Mouse (Mus musculus): ENCODE data around the gene Ly6g5b. TPM values are rescaled to one million over a fixed set of nuclear protein-coding genes. Genes with fewer than 3 reads are reported as not detected.

Gene Ly6g5b
- polyA plus RNA-seq, 1 experiment from 2014 or later = 0.70 TPM

DNA sequence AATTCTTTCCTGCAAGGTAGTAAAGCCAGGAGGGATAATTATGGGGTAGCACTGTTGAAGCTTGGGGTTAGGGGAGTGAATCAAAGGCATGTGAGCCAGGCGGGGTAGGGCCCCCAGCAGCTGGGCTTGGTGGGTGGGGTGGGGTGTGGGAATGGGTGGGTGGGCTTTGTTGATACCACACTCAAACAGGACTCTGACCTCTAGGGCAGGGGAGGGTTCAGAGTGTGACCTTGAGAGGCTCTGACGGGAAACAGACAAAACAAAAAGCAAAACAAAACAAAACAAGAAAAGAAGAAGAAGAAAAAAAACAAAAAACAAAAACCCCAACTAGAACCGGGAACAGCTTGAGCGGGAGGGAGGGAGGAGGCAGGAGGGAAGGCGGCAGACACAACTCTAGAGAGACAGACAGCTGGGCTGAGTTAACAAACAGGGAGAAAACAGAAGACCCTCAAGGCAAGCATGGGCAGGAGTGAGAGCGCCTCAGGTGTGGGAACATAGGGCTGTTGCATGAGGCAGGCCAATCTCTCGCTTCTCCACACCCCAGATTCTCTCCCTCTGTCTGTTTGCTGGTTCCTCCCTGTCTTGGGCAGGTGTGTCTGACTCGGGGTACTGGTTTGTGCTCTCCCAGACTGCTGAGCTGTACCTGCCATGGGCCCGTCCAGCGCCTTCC is 38.6 kb downstream of the Ly6g5b start, which contains the start of gene Ly6g6e:
Gene Ly6g6e, plus strand, starts transcription at position 396 of the 670 bp plus-strand sequence.
- peak; percentile 47 for ATAC-seq (ENCODE audit: low read depth)
- H3K27me3 ChIP-seq (replicated peaks; ENCODE audit: control insufficient read depth, insufficient read depth, low read length) = no peaks in the 10 kb centered on the region
- peaks cover 3% of the 10 kb centered on the region; the same call in 1 of the 2 replicates for H3K4me1 ChIP-seq (ENCODE audit: control insufficient read depth, insufficient read depth, low read length)
- H3K9me3 ChIP-seq (ENCODE audit: control insufficient read depth, low read length) = no peaks in the 10 kb centered on the region
- 9% methylated on average over 10 of the region's 10 CpGs for WGBS
- H3K4me2 ChIP-seq (ENCODE audit: low read depth, low read length) = peak within 1 kb of the TSS; percentile 43
- peak; percentile 39 for DNase-seq (ENCODE audit: low spot score)
- H3K4me3 ChIP-seq (ENCODE audit: low read depth, low read length) = peak within 1 kb of the TSS; percentile 8; the same call in 1 of the 2 replicates
- no peaks in the 10 kb centered on the region for H3K36me3 ChIP-seq (ENCODE audit: control insufficient read depth, insufficient read depth, low read length)
- peak within 1 kb of the TSS; percentile 31 for H3K9ac ChIP-seq (ENCODE audit: low read depth, low read length)
- H3K27ac ChIP-seq (replicated peaks; ENCODE audit: low read depth, low read length) = no peak within 1 kb of the TSS; the same call in 1 of the 2 replicates

DNA sequence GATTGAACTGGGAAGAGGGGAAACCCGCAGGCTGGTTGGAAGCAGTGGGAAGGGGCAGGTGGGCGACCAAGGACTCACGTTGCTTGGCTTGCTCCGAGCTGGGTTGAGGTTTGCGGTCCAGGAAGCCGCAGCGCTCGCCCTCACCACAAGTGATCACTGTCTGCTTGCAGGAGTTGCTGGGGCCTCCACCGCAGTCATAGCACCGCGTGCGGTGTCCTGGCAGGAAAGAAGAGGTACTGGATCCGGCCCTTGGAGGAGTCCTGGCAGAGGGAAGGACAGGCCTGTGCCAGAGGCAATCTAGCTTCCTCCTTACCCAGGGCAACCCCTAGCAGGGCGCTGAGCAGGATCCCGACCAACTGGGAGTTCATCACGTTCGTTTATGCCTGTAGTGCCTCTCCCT is 41.1 kb downstream of the Ly6g5b start:
- Histone ChIP-seq H3K9me3 (ENCODE audit: control insufficient read depth, low read length) (no peaks in the 10 kb centered on the region), H3K27ac (replicated peaks; ENCODE audit: low read depth, low read length) (no peak overlapping the region), H3K4me2 (ENCODE audit: low read depth, low read length) (no peak overlapping the region), H3K27me3 (replicated peaks; ENCODE audit: control insufficient read depth, insufficient read depth, low read length) (no peaks in the 10 kb centered on the region), H3K4me1 (ENCODE audit: control insufficient read depth, insufficient read depth, low read length) (peaks cover 3% of the 10 kb centered on the region; the same call in 1 of the 2 replicates), H3K36me3 (ENCODE audit: control insufficient read depth, insufficient read depth, low read length) (no peaks in the 10 kb centered on the region), H3K9ac (ENCODE audit: low read depth, low read length) (no peak overlapping the region), H3K4me3 (ENCODE audit: low read depth, low read length) (no peak overlapping the region)
- ATAC-seq (ENCODE audit: low read depth) = 0 out of 2 replicates have a peak, but pooled peaks have one; percentile 14
- 54% methylated on average over 8 of the region's 17 CpGs for WGBS
- no peak for DNase-seq (ENCODE audit: low spot score)

DNA sequence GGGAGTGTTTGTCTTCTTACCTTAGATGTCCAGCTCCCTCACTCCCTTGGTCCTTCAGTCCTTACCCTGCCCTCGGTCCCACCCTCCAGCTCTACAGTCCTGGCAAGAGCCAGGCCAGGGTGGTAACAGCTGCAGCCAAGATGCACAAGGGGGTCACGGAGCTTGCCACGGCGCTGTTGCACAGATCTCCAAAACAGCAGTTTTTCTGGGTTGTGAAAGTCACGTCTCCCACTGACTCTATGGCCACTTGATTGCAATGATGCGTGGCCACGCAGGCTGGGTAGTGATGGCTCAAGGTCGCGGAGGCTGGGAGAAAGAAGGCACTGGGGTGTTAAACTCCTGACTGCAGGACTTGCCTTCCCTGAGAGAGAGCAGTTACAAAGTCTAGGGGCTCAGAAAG is 43.8 kb downstream of the Ly6g5b start:
- no peak overlapping the region for H3K9ac ChIP-seq (ENCODE audit: low read depth, low read length)
- H3K27me3 ChIP-seq (replicated peaks; ENCODE audit: control insufficient read depth, insufficient read depth, low read length) = 0 out of 2 replicates have a peak, but pooled peaks cover 8% of the 10 kb centered on the region
- no peak for DNase-seq (ENCODE audit: low spot score)
- no peaks in the 10 kb centered on the region for H3K4me1 ChIP-seq (ENCODE audit: control insufficient read depth, insufficient read depth, low read length)
- H3K27ac ChIP-seq (replicated peaks; ENCODE audit: low read depth, low read length) = no peak overlapping the region
- 73% methylated on average over 9 of the region's 9 CpGs for WGBS
- no peak overlapping the region for H3K4me3 ChIP-seq (ENCODE audit: low read depth, low read length)
- ATAC-seq (ENCODE audit: low read depth) = no peak
- no peak overlapping the region for H3K4me2 ChIP-seq (ENCODE audit: low read depth, low read length)
- no peaks in the 10 kb centered on the region for H3K36me3 ChIP-seq (ENCODE audit: control insufficient read depth, insufficient read depth, low read length)
- no peaks in the 10 kb centered on the region for H3K9me3 ChIP-seq (ENCODE audit: control insufficient read depth, low read length)

DNA sequence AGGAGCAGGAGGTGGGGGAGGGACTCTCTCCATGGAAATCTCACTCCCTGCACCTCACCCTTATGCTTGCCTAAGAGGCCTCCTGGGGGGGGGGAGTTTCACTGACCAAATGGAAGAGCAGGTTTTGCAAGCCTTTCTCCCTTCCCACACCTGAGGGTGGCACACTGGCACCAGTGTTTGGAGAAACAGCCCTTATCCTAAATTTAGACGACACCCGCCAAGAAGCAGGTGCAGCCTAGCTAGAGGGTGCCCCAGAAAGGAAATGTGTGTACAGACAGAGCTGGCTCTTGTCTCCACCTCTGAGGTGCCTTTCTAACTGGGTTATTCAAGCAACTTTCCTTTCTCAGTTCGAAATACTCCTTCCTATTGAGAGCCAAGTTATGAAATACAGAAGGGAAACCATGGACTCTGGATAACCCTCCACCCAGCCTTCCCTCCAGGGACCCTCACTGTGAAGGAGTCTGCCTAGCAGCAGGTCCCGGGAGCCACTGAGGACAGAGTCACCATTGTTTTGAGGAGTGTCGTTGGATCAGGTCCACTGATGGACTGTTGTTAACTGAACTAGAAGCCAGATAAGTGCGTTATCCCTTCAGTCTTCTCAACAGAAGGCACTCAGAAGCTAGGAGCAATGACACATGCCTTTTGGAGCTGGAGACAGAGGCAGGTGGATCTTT is 44.5 kb downstream of the Ly6g5b start:
- Histone ChIP-seq H3K27me3 (replicated peaks; ENCODE audit: control insufficient read depth, insufficient read depth, low read length) (peaks cover 13% of the 10 kb centered on the region; the same call in 1 of the 2 replicates), H3K9me3 (ENCODE audit: control insufficient read depth, low read length) (no peaks in the 10 kb centered on the region), H3K4me3 (ENCODE audit: low read depth, low read length) (no peak overlapping the region), H3K4me2 (ENCODE audit: low read depth, low read length) (no peak overlapping the region), H3K27ac (replicated peaks; ENCODE audit: low read depth, low read length) (no peak overlapping the region), H3K36me3 (ENCODE audit: control insufficient read depth, insufficient read depth, low read length) (no peaks in the 10 kb centered on the region), H3K9ac (ENCODE audit: low read depth, low read length) (no peak overlapping the region), H3K4me1 (ENCODE audit: control insufficient read depth, insufficient read depth, low read length) (no peaks in the 10 kb centered on the region)
- ATAC-seq (ENCODE audit: low read depth) (no peak), DNase-seq (ENCODE audit: low spot score) (no peak)
- WGBS = 32% methylated on average over 6 of the region's 6 CpGs

DNA sequence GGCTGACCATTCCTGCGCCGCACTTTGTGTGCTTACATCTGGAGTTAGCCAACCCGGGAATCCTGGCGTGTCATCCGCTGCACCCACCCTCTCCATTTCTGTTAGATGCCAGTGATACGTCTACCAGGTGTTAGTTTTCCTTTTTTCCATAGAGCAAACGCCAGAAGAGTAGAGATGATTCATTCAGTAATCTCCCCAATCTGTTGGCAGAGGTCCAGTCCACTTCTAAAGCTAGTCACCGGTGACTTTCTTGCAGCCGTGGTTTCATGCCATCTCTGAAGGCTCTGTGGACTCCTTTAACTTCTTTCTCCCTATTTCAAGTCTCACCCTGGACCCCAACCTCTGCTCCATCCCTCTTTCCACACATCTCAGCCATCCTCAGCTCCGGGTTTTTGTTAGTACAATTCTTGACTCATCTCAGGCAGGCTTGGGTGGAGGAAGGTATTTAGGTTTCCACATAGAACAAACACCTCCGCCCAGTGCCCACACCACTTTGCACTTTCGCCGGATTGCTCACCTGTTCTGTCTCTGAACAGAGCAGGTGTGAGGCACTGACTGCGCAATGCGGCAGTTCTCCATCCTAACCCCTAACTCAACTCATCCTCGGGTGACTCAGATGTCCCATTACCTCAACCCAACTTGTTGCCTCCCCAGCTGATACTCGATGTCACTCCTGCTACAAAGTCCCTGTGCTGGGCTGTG is 46.9 kb downstream of the Ly6g5b start:
- ATAC-seq (ENCODE audit: low read depth) (no peak), DNase-seq (ENCODE audit: low spot score) (no peak)
- no peaks in the 10 kb centered on the region for H3K9me3 ChIP-seq (ENCODE audit: control insufficient read depth, low read length)
- no peaks in the 10 kb centered on the region; the same call in 1 of the 2 replicates for H3K36me3 ChIP-seq (ENCODE audit: control insufficient read depth, insufficient read depth, low read length)
- H3K9ac ChIP-seq (ENCODE audit: low read depth, low read length) = no peak overlapping the region
- no peak overlapping the region for H3K4me2 ChIP-seq (ENCODE audit: low read depth, low read length)
- H3K4me3 ChIP-seq (ENCODE audit: low read depth, low read length) = no peak overlapping the region
- 71% methylated on average over 17 of the region's 17 CpGs for WGBS
- no peak overlapping the region for H3K27ac ChIP-seq (replicated peaks; ENCODE audit: low read depth, low read length)
- H3K27me3 ChIP-seq (replicated peaks; ENCODE audit: control insufficient read depth, insufficient read depth, low read length) = peaks cover 20% of the 10 kb centered on the region
- H3K4me1 ChIP-seq (ENCODE audit: control insufficient read depth, insufficient read depth, low read length) = peaks cover 6% of the 10 kb centered on the region; the same call in 1 of the 2 replicates

DNA sequence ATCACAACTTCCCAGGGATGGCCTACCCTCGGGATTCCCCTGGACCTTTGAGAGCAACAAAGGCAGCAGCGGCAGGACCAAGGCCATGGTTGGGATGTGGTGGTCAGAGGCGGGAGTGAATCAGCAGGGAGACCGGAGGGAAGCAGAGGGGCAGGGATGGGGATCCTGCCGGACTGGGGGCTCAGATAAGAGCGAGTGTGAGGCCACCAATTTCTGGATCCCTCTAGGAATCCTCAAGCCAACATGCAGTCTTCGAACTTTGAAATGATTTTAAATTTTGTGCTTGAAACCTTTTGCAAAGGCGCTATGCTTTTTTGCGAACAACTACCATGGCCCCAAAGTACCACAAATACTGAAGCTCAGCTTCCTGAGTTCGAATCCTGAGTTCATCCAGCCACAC is 49.1 kb downstream of the Ly6g5b start, which contains the start of gene Mpig6b:
Gene Mpig6b, minus strand, starts transcription at position 101 of the 400 bp plus-strand sequence.
- DNase-seq (ENCODE audit: low spot score) = no peak
- Histone ChIP-seq H3K27ac (replicated peaks; ENCODE audit: low read depth, low read length) (peak within 1 kb of the TSS; percentile 54), H3K36me3 (ENCODE audit: control insufficient read depth, insufficient read depth, low read length) (peaks cover 19% of the 10 kb centered on the region), H3K4me2 (ENCODE audit: low read depth, low read length) (peak within 1 kb of the TSS; percentile 61), H3K4me1 (ENCODE audit: control insufficient read depth, insufficient read depth, low read length) (peaks cover 6% of the 10 kb centered on the region; the same call in 1 of the 2 replicates), H3K4me3 (ENCODE audit: low read depth, low read length) (peak within 1 kb of the TSS; percentile 34), H3K27me3 (replicated peaks; ENCODE audit: control insufficient read depth, insufficient read depth, low read length) (peaks cover 20% of the 10 kb centered on the region), H3K9ac (ENCODE audit: low read depth, low read length) (peak within 1 kb of the TSS; percentile 56), H3K9me3 (ENCODE audit: control insufficient read depth, low read length) (no peaks in the 10 kb centered on the region)
- no peak for ATAC-seq (ENCODE audit: low read depth)
- WGBS = 43% methylated on average over 10 of the region's 10 CpGs

DNA sequence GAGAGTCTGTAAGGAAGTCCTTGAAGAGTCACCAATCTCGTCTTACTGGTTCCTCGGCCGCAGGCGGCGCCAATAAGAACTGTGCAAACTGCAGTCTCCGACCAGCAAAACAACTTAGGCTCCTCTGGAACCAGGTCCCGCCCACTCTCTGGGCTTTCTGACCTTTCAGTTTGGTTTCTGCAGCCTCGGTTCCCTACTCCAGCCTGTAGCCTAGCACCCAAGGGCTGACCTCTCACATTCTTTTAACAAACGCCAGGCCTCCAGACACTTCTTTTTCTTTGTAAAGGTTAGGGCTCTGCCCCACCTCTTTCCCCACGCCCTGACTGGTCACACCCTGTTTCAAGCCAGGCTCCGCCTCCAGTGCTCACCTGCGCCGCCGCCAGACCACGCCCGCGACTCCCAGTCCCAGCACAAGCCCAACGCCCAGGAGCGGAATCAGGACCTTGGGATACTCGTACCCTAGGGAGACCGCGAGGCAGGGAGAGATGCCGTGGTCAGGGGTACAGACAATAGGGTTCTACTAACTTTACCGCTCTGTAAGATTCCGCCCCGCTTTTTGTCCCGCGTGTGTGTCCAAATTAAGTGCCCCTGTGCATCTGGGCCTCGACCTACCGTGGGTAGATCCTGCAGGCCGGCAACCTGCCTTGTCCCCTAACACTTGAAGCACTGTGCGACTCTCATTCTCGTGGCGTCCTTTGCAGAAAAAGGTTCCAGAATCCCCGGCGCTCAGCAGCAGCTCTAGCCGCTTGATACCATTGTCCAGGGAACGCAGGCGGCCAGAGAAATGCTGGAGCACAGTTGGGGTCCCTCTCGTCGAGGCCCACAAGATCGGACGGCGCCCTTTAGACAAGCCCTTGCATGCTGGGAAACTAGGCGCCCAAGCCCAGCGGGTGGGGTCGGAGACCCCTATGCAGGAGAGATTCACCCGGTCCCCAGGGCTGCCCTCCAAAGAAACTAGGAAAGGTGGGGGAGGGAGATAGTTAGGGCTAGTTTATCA is 50.0 kb downstream of the Ly6g5b start, which contains the start of gene Ly6g6c:
Gene Ly6g6c, plus strand, starts transcription at position 438 of the 997 bp plus-strand sequence.
- Histone ChIP-seq H3K36me3 (ENCODE audit: control insufficient read depth, insufficient read depth, low read length) (peaks cover 27% of the 10 kb centered on the region), H3K4me3 (ENCODE audit: low read depth, low read length) (peak within 1 kb of the TSS; percentile 34), H3K4me2 (ENCODE audit: low read depth, low read length) (peak within 1 kb of the TSS; percentile 61), H3K9me3 (ENCODE audit: control insufficient read depth, low read length) (no peaks in the 10 kb centered on the region), H3K27ac (replicated peaks; ENCODE audit: low read depth, low read length) (peak within 1 kb of the TSS; percentile 54), H3K27me3 (replicated peaks; ENCODE audit: control insufficient read depth, insufficient read depth, low read length) (peaks cover 20% of the 10 kb centered on the region), H3K4me1 (ENCODE audit: control insufficient read depth, insufficient read depth, low read length) (peaks cover 6% of the 10 kb centered on the region; the same call in 1 of the 2 replicates), H3K9ac (ENCODE audit: low read depth, low read length) (peak within 1 kb of the TSS; percentile 56)
- peak; percentile 87 for DNase-seq (ENCODE audit: low spot score)
- 2% methylated on average over 44 of the region's 48 CpGs for WGBS
- peak; percentile 71 for ATAC-seq (ENCODE audit: low read depth)

All from embryonic facial prominence, embryonic 14.5 days (tissue).